Mouse (Mus musculus) limb, embryonic 10.5 days (tissue): ENCODE measurements around the gene 4930522L14Rik. TPM values are rescaled to one million over a fixed set of nuclear protein-coding genes. Genes with fewer than 3 reads are reported as not detected.
"Not testable (repeated sequence)": the region's sequence is repeated elsewhere in the genome, so short reads cannot be mapped to it uniquely, and the experiment has no call there.

Source experiments
- DNase-seq: peaks from one replicate; pipeline ENCODE4 v3.0.0-alpha.2; 2017; ENCODE audit warnings: low spot score
- H3K27ac ChIP-seq: fragments of 300-500 bp; sonication (generic); 2 replicates; pipeline ENCODE4 v1.5.1; 2016; ENCODE audit warnings: mild to moderate bottlenecking
- H3K27me3 ChIP-seq: fragments of 300-500 bp; sonication (generic); 2 replicates; pipeline ENCODE4 v1.6.1; 2016; ENCODE audit warnings: low read depth, mild to moderate bottlenecking; ENCODE audit not compliant: poor library complexity, severe bottlenecking
- H3K36me3 ChIP-seq: fragments of 300-500 bp; sonication (generic); 2 replicates; pipeline ENCODE4 v1.6.1; 2016; ENCODE audit warnings: mild to moderate bottlenecking, moderate library complexity
- H3K4me1 ChIP-seq: fragments of 300-500 bp; sonication (generic); 2 replicates; pipeline ENCODE4 v1.6.1; 2016
- H3K4me3 ChIP-seq: fragments of 300-500 bp; sonication (generic); 2 replicates; pipeline ENCODE4 v1.5.1; 2016; ENCODE audit warnings: mild to moderate bottlenecking, moderate library complexity
- H3K9me3 ChIP-seq: fragments of 300-500 bp; sonication (generic); replicated peaks from 2 replicates; pipeline ENCODE4 v1.6.1; 2016; ENCODE audit warnings: mild to moderate bottlenecking
- WGBS: fragments of 180-500 bp; shearing (Covaris S2); methylation state at CpG from one replicate; pipeline ENCODE4 v1.1.7; 2016; 5-methylcytosine and 5-hydroxymethylcytosine counted together
- polyA plus RNA-seq: library from polyadenylated mRNA; unstranded; fragments of >200 nt; fragmentation: Nextera tagmentation; extraction: Ambion mirVana; gene quantifications from 2 replicates; pipeline ENCODE4 v1.2.1, GENCODE M21; 2016

4930522L14Rik gene
- polyA plus RNA-seq, result 10.8 and 13.2 TPM in 2 replicates

DNA sequence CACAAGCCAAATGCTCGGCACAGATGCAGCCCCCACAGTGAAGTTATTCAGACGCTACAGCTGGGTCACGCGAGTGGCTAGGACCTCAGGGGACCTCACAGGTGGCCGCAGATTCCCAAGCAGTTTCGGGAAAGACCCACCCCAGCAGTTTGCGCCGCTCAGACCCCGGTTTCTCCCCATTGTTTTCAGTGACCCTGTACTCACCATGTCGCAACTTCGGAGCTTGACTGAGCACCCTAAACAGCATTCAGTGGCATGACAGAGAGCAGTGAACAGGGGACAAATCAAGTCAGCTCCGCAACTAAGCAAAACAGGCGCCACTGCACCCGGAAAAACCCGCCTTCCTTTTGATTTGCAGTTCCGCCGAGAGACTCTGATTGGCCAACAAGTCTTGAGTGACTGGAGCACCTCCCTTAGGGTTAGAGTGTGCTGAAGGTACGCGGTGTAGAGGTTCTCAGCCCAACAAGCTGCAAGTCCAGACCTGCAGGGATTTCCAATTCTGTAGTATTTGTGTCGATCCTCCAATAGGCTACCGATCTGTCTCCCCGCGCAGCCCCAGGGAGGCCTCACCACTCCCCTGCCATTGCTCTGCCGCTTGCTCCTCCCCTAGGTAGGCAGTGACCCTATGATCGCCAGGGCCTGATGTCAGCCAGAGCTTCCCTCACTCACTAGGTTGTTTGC is at the start of gene 4930522L14Rik:
TSS of gene 4930522L14Rik (minus strand) at position 496 of the 681 bp plus-strand sequence.
- H3K27me3 ChIP-seq, H3K9me3 ChIP-seq, H3K4me1 ChIP-seq, H3K36me3 ChIP-seq: not testable (repeated sequence)
- H3K4me3 ChIP-seq, result peak within 1 kb of the TSS; percentile 64
- DNase-seq, result peak; percentile 65
- WGBS, result under 1% methylated on average over 25 of the region's 25 CpGs
- H3K27ac ChIP-seq, result peak within 1 kb of the TSS; percentile 81

GRCm38 (mm10) chr5:109801466-109801865 is 49.8 kb upstream of the 4930522L14Rik start:
- H3K27ac ChIP-seq, H3K4me1 ChIP-seq, H3K4me3 ChIP-seq, H3K36me3 ChIP-seq, H3K27me3 ChIP-seq, H3K9me3 ChIP-seq, DNase-seq: not testable (repeated sequence)

DNA sequence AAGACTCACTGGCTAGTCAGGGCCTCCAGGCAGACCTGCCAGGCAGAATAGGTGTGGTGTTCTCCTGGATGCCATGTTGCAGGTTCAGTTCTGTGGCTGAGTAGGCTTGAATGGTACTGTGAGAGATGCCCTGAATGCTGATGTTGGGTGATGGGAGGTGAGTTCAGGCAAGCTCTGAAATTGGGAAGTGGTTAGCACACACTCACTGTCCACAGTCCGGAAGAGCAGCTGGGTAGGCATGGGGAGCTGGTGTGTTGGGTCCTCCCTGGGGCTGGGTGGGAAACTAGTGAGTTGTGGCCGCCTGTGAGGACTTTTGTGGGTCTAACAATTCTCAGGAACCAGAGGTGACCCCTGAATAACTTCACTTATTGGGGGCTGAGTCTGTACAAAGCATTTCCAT is 48.3 kb upstream of the 4930522L14Rik start:
- DNase-seq, H3K27ac ChIP-seq, H3K4me3 ChIP-seq, H3K36me3 ChIP-seq, H3K27me3 ChIP-seq, H3K4me1 ChIP-seq, H3K9me3 ChIP-seq: not testable (repeated sequence)
- 75% methylated on average over 2 of the region's 2 CpGs for WGBS

DNA sequence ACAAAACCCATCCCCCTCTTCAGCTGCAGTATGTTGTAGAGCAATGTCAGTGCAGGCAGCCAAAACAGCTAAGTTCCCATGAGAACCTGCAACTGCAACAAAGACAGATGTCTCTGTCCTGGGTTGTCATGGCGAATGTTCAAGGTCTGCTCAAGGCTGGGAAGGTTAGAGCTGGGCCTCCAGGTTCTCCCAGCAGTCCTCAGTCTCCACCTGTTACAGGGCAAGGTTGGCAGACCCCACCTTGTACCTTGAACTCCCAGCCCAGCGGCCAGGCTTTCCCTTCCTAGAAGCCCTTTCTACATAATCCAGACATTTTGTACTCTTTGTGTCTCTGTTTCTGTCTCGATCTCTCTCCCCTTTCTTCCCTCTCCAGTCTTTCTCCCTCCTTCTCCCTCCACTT is 45.3 kb upstream of the 4930522L14Rik start:
- not testable (repeated sequence) for DNase-seq, H3K9me3 ChIP-seq, H3K27me3 ChIP-seq, H3K4me1 ChIP-seq, H3K36me3 ChIP-seq, H3K4me3 ChIP-seq, H3K27ac ChIP-seq
- WGBS, result 91% methylated on average over 3 of the region's 3 CpGs

GRCm38 (mm10) chr5:109795967-109796652 is 44.4 kb upstream of the 4930522L14Rik start:
- H3K36me3 ChIP-seq, H3K27me3 ChIP-seq, H3K4me1 ChIP-seq, H3K9me3 ChIP-seq: not testable (repeated sequence)
- DNase-seq, result peak; percentile 67
- H3K4me3 ChIP-seq, result peak overlapping the region; percentile 63
- WGBS, result 2% methylated on average over 25 of the region's 25 CpGs
- peak overlapping the region; percentile 84 for H3K27ac ChIP-seq

DNA sequence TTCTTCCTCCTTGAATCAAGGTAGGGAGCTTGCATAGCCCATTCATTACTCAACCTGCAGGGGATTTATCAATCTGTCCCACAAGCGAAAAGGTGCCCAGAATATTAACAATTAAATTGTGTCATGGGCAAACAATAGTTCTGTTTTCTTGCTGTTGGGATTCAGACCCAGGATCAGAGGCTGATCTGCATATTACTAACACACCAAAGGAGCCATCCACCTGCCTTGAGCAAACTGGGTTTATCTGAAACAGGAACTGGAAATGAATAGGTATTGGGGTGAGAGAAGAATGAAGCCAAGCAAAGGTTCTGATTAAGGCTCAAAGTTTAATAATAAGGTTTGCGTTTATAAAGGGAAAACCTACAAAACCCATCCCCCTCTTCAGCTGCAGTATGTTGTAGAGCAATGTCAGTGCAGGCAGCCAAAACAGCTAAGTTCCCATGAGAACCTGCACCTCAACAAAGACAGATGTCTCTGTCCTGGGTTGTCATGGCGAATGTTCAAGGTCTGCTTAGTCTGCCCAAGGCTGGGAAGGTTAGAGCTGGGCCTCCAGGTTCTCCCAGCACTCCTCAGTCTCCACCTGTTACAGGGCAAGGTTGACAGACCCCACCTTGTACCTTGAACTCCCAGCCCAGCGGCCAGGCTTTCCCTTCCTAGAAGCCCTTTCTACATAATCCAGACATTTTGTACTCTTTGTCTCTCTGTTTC is 541 bp upstream of the 4930522L14Rik start:
- peak overlapping the region; percentile 53; the same call in 1 of the 2 replicates for H3K27ac ChIP-seq

DNA sequence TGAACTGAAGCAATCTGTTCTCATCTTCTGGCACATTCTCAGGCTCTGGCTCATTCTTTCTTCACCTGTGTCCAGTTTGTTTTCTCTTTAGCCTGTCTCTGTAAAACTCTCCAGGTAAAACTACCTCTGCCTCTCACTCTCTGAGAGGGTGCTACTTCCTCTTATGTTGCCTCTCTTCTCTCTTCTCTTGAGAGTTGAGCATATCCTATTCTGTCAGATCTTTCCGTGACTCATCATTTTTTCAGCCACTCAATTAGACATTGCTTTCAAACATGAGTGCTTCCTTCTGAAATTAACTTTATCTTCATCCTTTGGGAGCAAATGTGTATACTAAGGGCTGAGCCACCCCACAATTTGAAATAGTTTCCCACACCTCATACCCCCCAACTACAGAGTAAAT is 6.6 kb downstream of the 4930522L14Rik start:
- H3K9me3 ChIP-seq, H3K4me1 ChIP-seq, DNase-seq, H3K27me3 ChIP-seq, H3K4me3 ChIP-seq, H3K36me3 ChIP-seq, H3K27ac ChIP-seq: not testable (repeated sequence)
- 92% methylated on average over 1 of the region's 1 CpGs for WGBS

More for the DNA sequence above, 541 bp upstream of the 4930522L14Rik start:
- H3K9me3 ChIP-seq, H3K27me3 ChIP-seq, H3K4me1 ChIP-seq, DNase-seq, H3K36me3 ChIP-seq: not testable (repeated sequence)
- WGBS, result 54% methylated on average over 4 of the region's 4 CpGs
- peak overlapping the region; percentile 64 for H3K4me3 ChIP-seq

- whole genome bisulfite sequencing, result 65% methylated on average over 3 of the region's 3 CpGs
- H3K36me3 ChIP-seq, H3K9me3 ChIP-seq, H3K27ac ChIP-seq, H3K4me1 ChIP-seq, DNase-seq, H3K4me3 ChIP-seq, H3K27me3 ChIP-seq: not testable (repeated sequence)
These were observed 34.3 kb downstream of the 4930522L14Rik start for GRCm38 (mm10) chr5:109717341-109717740.

DNA sequence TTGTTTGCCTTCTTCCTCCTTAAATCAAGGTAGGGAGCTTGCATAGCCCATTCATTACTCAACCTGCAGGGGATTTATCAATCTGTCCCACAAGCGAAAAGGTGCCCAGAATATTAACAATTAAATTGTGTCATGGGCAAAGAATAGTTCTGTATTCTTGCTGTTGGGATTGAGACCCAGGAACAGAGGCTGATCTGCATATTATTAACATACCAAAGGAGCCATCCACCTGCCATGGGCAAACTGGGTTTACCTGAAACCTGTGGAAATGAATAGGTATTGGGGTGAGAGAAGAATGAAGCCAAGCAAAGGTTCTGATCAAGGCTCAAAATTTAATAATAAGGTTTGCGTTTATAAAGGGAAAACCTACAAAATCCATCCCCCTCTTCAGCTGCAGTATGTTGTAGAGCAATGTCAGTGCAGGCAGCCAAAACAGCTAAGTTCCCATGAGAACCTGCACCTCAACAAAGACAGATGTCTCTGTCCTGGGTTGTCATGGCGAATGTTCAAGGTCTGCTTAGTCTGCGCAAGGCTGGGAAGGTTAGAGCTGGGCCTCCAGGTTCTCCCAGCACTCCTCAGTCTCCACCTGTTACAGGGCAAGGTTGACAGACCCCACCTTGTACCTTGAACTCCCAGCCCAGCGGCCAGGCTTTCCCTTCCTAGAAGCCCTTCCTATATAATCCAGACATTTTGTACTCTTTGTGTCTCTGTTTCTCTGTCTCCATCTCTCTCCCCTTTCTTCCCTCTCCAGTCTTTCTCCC is 60.3 kb downstream of the 4930522L14Rik start:
- H3K9me3 ChIP-seq, H3K4me1 ChIP-seq, H3K27me3 ChIP-seq, DNase-seq, H3K36me3 ChIP-seq: not testable (repeated sequence)
- 45% methylated on average over 5 of the region's 5 CpGs for WGBS
- Histone ChIP-seq H3K4me3 (peak overlapping the region; percentile 69), H3K27ac (peak overlapping the region; percentile 53; the same call in 1 of the 2 replicates)

- H3K27me3 ChIP-seq, H3K4me1 ChIP-seq, H3K36me3 ChIP-seq, H3K9me3 ChIP-seq: not testable (repeated sequence)
- Histone ChIP-seq H3K4me3 (peak within 1 kb of the TSS; percentile 69), H3K27ac (peak within 1 kb of the TSS; percentile 87)
- WGBS, result 0% methylated on average over 26 of the region's 26 CpGs
- DNase-seq, result peak; percentile 78
These were observed 61.0 kb downstream of the 4930522L14Rik start, which contains the start of gene 5430403G16Rik for GRCm38 (mm10) chr5:109690537-109691201. 5430403G16Rik (minus strand) TSS chr5:109691041.
